Mouse (Mus musculus) c-Kit-positive CD71-positive TER-119-positive erythroid progenitor cells, embryonic 14.5 days (primary cell): Measurements from ENCODE around the gene Gm26620.
A peak's percentile ranks its signal among the peaks of the same experiment; 100 is the strongest.

Experiments
- DNase-seq: peaks from one replicate; pipeline ENCODE4 v3.0.0-alpha.2; 2013; ENCODE audit warnings: low spot score

Gene Gm26620

GRCm38 (mm10) chr1:170884978-170885561, at the start of gene Gm26620, which contains the start of gene Dusp12:
Gene Gm26620, plus strand, starts transcription at chr1:170885065.
Gene Dusp12, minus strand, starts transcription at chr1:170885540.
- DNase-seq: peak; percentile 76

- no peak for DNase-seq
Observed at GRCm38 (mm10) chr1:170839685-170840084, 45.2 kb upstream of the Gm26620 start.

GRCm38 (mm10) chr1:170844380-170844779, 40.5 kb upstream of the Gm26620 start:
- DNase-seq: no peak

- DNase-seq: peak; percentile 87
Observed at GRCm38 (mm10) chr1:170845448-170846307, 39.2 kb upstream of the Gm26620 start.

GRCm38 (mm10) chr1:170850007-170850406, 34.9 kb upstream of the Gm26620 start:
- no peak for DNase-seq

GRCm38 (mm10) chr1:170850637-170851624, 33.9 kb upstream of the Gm26620 start:
- no peak for DNase-seq

GRCm38 (mm10) chr1:170853604-170854003, 31.3 kb upstream of the Gm26620 start:
- no peak for DNase-seq

- no peak for DNase-seq
Observed at GRCm38 (mm10) chr1:170855056-170855760, 29.7 kb upstream of the Gm26620 start.

- no peak for DNase-seq
Observed at GRCm38 (mm10) chr1:170857369-170857768, 27.5 kb upstream of the Gm26620 start.

GRCm38 (mm10) chr1:170858872-170859271, 26.0 kb upstream of the Gm26620 start:
- DNase-seq: no peak

GRCm38 (mm10) chr1:170861671-170862434, 23.0 kb upstream of the Gm26620 start:
- DNase-seq: no peak

GRCm38 (mm10) chr1:170862435-170862717, 22.5 kb upstream of the Gm26620 start:
- DNase-seq: no peak

GRCm38 (mm10) chr1:170863033-170863432, 21.8 kb upstream of the Gm26620 start:
- no peak for DNase-seq

GRCm38 (mm10) chr1:170864234-170864633, 20.6 kb upstream of the Gm26620 start:
- DNase-seq: no peak

GRCm38 (mm10) chr1:170864754-170865153, 20.1 kb upstream of the Gm26620 start:
- no peak for DNase-seq

- no peak for DNase-seq
Observed at GRCm38 (mm10) chr1:170865406-170865805, 19.5 kb upstream of the Gm26620 start.

- DNase-seq: no peak
Observed at GRCm38 (mm10) chr1:170866992-170867690, 17.7 kb upstream of the Gm26620 start.

GRCm38 (mm10) chr1:170867691-170868105, 17.2 kb upstream of the Gm26620 start, which contains the start of gene Atf6:
Gene Atf6, minus strand, starts transcription at chr1:170867771.
- DNase-seq: peak; percentile 95

GRCm38 (mm10) chr1:170868107-170868904, 16.6 kb upstream of the Gm26620 start:
- peak; percentile 76 for DNase-seq
